Mouse (Mus musculus) spleen, adult 18-20 months (tissue): ENCODE data around the gene Med16.

ENCODE experiments used
- DNase-seq, 2 experiments: peaks; one replicate each; pipeline ENCODE4 v3.0.0; 2022; ENCODE audit warnings: mixed read lengths in 2 of 2

Gene Med16

GRCm38 (mm10) chr10:79932736-79933135, 24.0 kb upstream of the Med16 start:
- DNase-seq: no peak

GRCm38 (mm10) chr10:79931797-79932196, 23.1 kb upstream of the Med16 start:
- no peak for DNase-seq

GRCm38 (mm10) chr10:79930826-79931186, 22.1 kb upstream of the Med16 start:
- DNase-seq: no peak

GRCm38 (mm10) chr10:79929967-79930825, 21.5 kb upstream of the Med16 start:
- DNase-seq: no peak

GRCm38 (mm10) chr10:79928907-79929701, 20.4 kb upstream of the Med16 start:
- DNase-seq: no peak

- DNase-seq: peak in 1 of 2 experiments; percentile 42
Observed at GRCm38 (mm10) chr10:79928030-79928694, 19.4 kb upstream of the Med16 start.

GRCm38 (mm10) chr10:79927324-79928029, 18.8 kb upstream of the Med16 start:
- DNase-seq: peak; percentile 54 to 67

GRCm38 (mm10) chr10:79926491-79927323, 18.0 kb upstream of the Med16 start, which contains the start of gene Arid3a:
Gene Arid3a, plus strand, starts transcription at chr10:79927043.
- DNase-seq: peak; percentile 81 to 90

- DNase-seq: peak in 1 of 2 experiments; percentile 44
Observed at GRCm38 (mm10) chr10:79925785-79926490, 17.2 kb upstream of the Med16 start.

GRCm38 (mm10) chr10:79924998-79925784, 16.5 kb upstream of the Med16 start:
- DNase-seq: peak; percentile 85 to 97

GRCm38 (mm10) chr10:79921572-79921971, 12.8 kb upstream of the Med16 start:
- DNase-seq: no peak

- no peak for DNase-seq
Observed at GRCm38 (mm10) chr10:79920958-79921535, 12.3 kb upstream of the Med16 start, which contains the start of gene R3hdm4. Gene R3hdm4, minus strand, starts transcription at chr10:79921208.

- DNase-seq: no peak
Observed at GRCm38 (mm10) chr10:79920056-79920890, 11.6 kb upstream of the Med16 start.

- DNase-seq: no peak
Observed at GRCm38 (mm10) chr10:79919251-79919849, 10.6 kb upstream of the Med16 start.

- DNase-seq: no peak
Observed at GRCm38 (mm10) chr10:79918231-79919078, 9.7 kb upstream of the Med16 start.

- DNase-seq: no peak
Observed at GRCm38 (mm10) chr10:79917532-79918100, 8.9 kb upstream of the Med16 start.
